Comparison of ENCODE assay signal across 14 mouse cellular contexts in genomic region chr5:34372141-34372540, GRCm38 (mm10). TPM values are rescaled to one million over a fixed set of nuclear protein-coding genes. Genes with fewer than 3 reads are reported as not detected.
DNase-seq lines count a peak whose midpoint lies in the region; ATAC-seq lines count a peak whose summit lies in the region.
"Had no signal": no experiment of that assay in that cellular context is flagged by ENCODE, and none has a peak within 500 bp of the region (broad histone marks: within the 10 kb centered on the region; RNA-seq: fewer than 3 reads in every experiment).

No protein-coding gene starts in this region.

- no peaks in the 10 kb centered on the region for H3K27me3 ChIP-seq in embryonic facial prominence, embryonic 12.5 days
- no peaks in the 10 kb centered on the region for H3K27me3 ChIP-seq in embryonic facial prominence, embryonic 10.5 days (replicated peaks; ENCODE audit: low read depth, poor library complexity, severe bottlenecking)
- H3K27me3 ChIP-seq in hindbrain, embryonic 13.5 days, result no peaks in the 10 kb centered on the region
- H3K27me3 ChIP-seq in hindbrain, embryonic 11.5 days (ENCODE audit: control insufficient read depth, insufficient read depth, low read length), result no peaks in the 10 kb centered on the region
- H3K27me3 ChIP-seq in neural tube, embryonic 12.5 days (replicated peaks), result no peaks in the 10 kb centered on the region
- no peaks in the 10 kb centered on the region for H3K27me3 ChIP-seq in neural tube, embryonic 15.5 days (replicated peaks)
- H3K27me3 ChIP-seq: heart, embryonic 15.5 days; liver, embryonic 15.5 days had no signal

- no peak overlapping the region for H3K9ac ChIP-seq in embryonic facial prominence, embryonic 12.5 days
- no peak overlapping the region for H3K9ac ChIP-seq in hindbrain, embryonic 13.5 days
- H3K9ac ChIP-seq in hindbrain, embryonic 11.5 days (ENCODE audit: low read depth, low read length), result no peak overlapping the region
- no peak overlapping the region for H3K9ac ChIP-seq in neural tube, embryonic 12.5 days
- no peak overlapping the region for H3K9ac ChIP-seq in neural tube, embryonic 15.5 days (replicated peaks)
- H3K9ac ChIP-seq: heart, embryonic 15.5 days; liver, embryonic 15.5 days had no signal

- no peak for DNase-seq in embryonic facial prominence, embryonic 10.5 days (ENCODE audit: low spot score)
- no peak for DNase-seq in hindbrain, embryonic 11.5 days (ENCODE audit: low spot score)
- no peak for DNase-seq in neural tube, embryonic 10.5 days (ENCODE audit: extremely low spot score, low spot score)
- no peak for DNase-seq in layer of hippocampus, adult 9-10 months (ENCODE audit: low spot score)
- DNase-seq: adrenal gland, adult 2 months; cerebellum, postnatal 14 days; kidney, adult 18-20 months; thymus, adult 2 months had no signal

- no peak overlapping the region for H3K4me3 ChIP-seq in embryonic facial prominence, embryonic 12.5 days
- H3K4me3 ChIP-seq in embryonic facial prominence, embryonic 10.5 days, result no peak overlapping the region
- H3K4me3 ChIP-seq in hindbrain, embryonic 13.5 days, result 0 out of 2 replicates have a peak overlapping the region, but pooled peaks have one; percentile 2
- no peak overlapping the region for H3K4me3 ChIP-seq in hindbrain, embryonic 11.5 days (ENCODE audit: low read depth, low read length)
- H3K4me3 ChIP-seq in neural tube, embryonic 12.5 days, result no peak overlapping the region
- H3K4me3 ChIP-seq in neural tube, embryonic 15.5 days (replicated peaks), result no peak overlapping the region; the same call in 1 of the 2 replicates

- no peaks in the 10 kb centered on the region for H3K36me3 ChIP-seq in embryonic facial prominence, embryonic 12.5 days
- H3K36me3 ChIP-seq in embryonic facial prominence, embryonic 10.5 days (replicated peaks), result peaks cover 5% of the 10 kb centered on the region; the same call in 1 of the 2 replicates
- no peaks in the 10 kb centered on the region for H3K36me3 ChIP-seq in hindbrain, embryonic 13.5 days
- H3K36me3 ChIP-seq in hindbrain, embryonic 11.5 days (ENCODE audit: control insufficient read depth, insufficient read depth, low read length), result no peaks in the 10 kb centered on the region
- H3K36me3 ChIP-seq in neural tube, embryonic 12.5 days, result no peaks in the 10 kb centered on the region
- H3K36me3 ChIP-seq in neural tube, embryonic 15.5 days, result no peaks in the 10 kb centered on the region
- H3K36me3 ChIP-seq: heart, embryonic 15.5 days; liver, embryonic 15.5 days had no signal

- H3K9me3 ChIP-seq in embryonic facial prominence, embryonic 12.5 days, result no peaks in the 10 kb centered on the region
- no peaks in the 10 kb centered on the region for H3K9me3 ChIP-seq in embryonic facial prominence, embryonic 10.5 days
- no peaks in the 10 kb centered on the region for H3K9me3 ChIP-seq in hindbrain, embryonic 13.5 days
- H3K9me3 ChIP-seq in hindbrain, embryonic 11.5 days (ENCODE audit: control insufficient read depth, low read length), result no peaks in the 10 kb centered on the region
- H3K9me3 ChIP-seq in neural tube, embryonic 12.5 days, result no peaks in the 10 kb centered on the region
- H3K9me3 ChIP-seq in neural tube, embryonic 15.5 days (replicated peaks), result no peaks in the 10 kb centered on the region
- H3K9me3 ChIP-seq: heart, embryonic 15.5 days; liver, embryonic 15.5 days had no signal

- no peak for ATAC-seq in embryonic facial prominence, embryonic 12.5 days (ENCODE audit: insufficient number of reproducible peaks, insufficient read depth, low FRiP score, low TSS enrichment)
- no peak for ATAC-seq in hindbrain, embryonic 13.5 days (ENCODE audit: low FRiP score)
- no peak for ATAC-seq in hindbrain, embryonic 11.5 days (ENCODE audit: low FRiP score)
- no peak for ATAC-seq in neural tube, embryonic 12.5 days (ENCODE audit: low FRiP score, low read depth)
- ATAC-seq in neural tube, embryonic 15.5 days (ENCODE audit: low FRiP score), result no peak

- peak overlapping the region; percentile 25; the same call in 1 of the 2 replicates for H3K4me2 ChIP-seq in embryonic facial prominence, embryonic 12.5 days (replicated peaks)
- H3K4me2 ChIP-seq in hindbrain, embryonic 13.5 days, result peak overlapping the region; percentile 31
- no peak overlapping the region for H3K4me2 ChIP-seq in hindbrain, embryonic 11.5 days (replicated peaks; ENCODE audit: low read depth, low read length)
- H3K4me2 ChIP-seq in neural tube, embryonic 12.5 days (replicated peaks), result peak overlapping the region; percentile 27
- H3K4me2 ChIP-seq in neural tube, embryonic 15.5 days, result peak overlapping the region; percentile 2; the same call in 1 of the 2 replicates

- peaks cover 8% of the 10 kb centered on the region; the same call in 1 of the 2 replicates for H3K4me1 ChIP-seq in embryonic facial prominence, embryonic 12.5 days
- peaks cover 31% of the 10 kb centered on the region for H3K4me1 ChIP-seq in embryonic facial prominence, embryonic 10.5 days
- H3K4me1 ChIP-seq in hindbrain, embryonic 13.5 days (replicated peaks), result peaks cover 41% of the 10 kb centered on the region
- no peaks in the 10 kb centered on the region for H3K4me1 ChIP-seq in hindbrain, embryonic 11.5 days (replicated peaks; ENCODE audit: control insufficient read depth, insufficient read depth, low read length)
- H3K4me1 ChIP-seq in neural tube, embryonic 12.5 days, result peaks cover 24% of the 10 kb centered on the region
- H3K4me1 ChIP-seq in neural tube, embryonic 15.5 days, result peaks cover 24% of the 10 kb centered on the region

- H3K27ac ChIP-seq in embryonic facial prominence, embryonic 12.5 days, result no peak overlapping the region
- H3K27ac ChIP-seq in embryonic facial prominence, embryonic 10.5 days (replicated peaks), result no peak overlapping the region
- H3K27ac ChIP-seq in hindbrain, embryonic 13.5 days, result no peak overlapping the region
- H3K27ac ChIP-seq in hindbrain, embryonic 11.5 days (ENCODE audit: low read depth, low read length), result no peak overlapping the region
- H3K27ac ChIP-seq in neural tube, embryonic 12.5 days, result no peak overlapping the region
- no peak overlapping the region for H3K27ac ChIP-seq in neural tube, embryonic 15.5 days (replicated peaks)
- H3K27ac ChIP-seq: heart, embryonic 15.5 days; liver, embryonic 15.5 days had no signal

RNA-seq across cellular contexts. Expression of gene Fam193a, which starts 2.4 kb away (rescaled TPM):
- polyA plus RNA-seq in embryonic facial prominence, embryonic 12.5 days (2016; fragmentation: Nextera tagmentation; extraction: Ambion mirVana), result 15.8 and 15.9 TPM in 2 replicates
- polyA plus RNA-seq in embryonic facial prominence, embryonic 10.5 days (2016; fragmentation: Nextera tagmentation; extraction: Ambion mirVana), result 12.1 and 13.8 TPM in 2 replicates
- 16.7 and 17.6 TPM in 2 replicates for polyA plus RNA-seq in hindbrain, embryonic 13.5 days (2015; fragmentation: Nextera tagmentation; extraction: Ambion mirVana)
- 15.4 and 21.5 TPM in 2 replicates for polyA plus RNA-seq in hindbrain, embryonic 11.5 days (2014; fragmentation: Nextera tagmentation; extraction: Ambion mirVana)
- polyA plus RNA-seq in neural tube, embryonic 12.5 days (2016; fragmentation: Nextera tagmentation; extraction: Ambion mirVana), result 14.1 and 17.0 TPM in 2 replicates
- 12.4 and 13.1 TPM in 2 replicates for polyA plus RNA-seq in neural tube, embryonic 15.5 days (2015; fragmentation: Nextera tagmentation; extraction: Ambion mirVana)

RNA-seq across cellular contexts. Expression of gene Rnf4, which starts 36.1 kb away (rescaled TPM):
- 170 and 179 TPM in 2 replicates for polyA plus RNA-seq in embryonic facial prominence, embryonic 12.5 days (2016; fragmentation: Nextera tagmentation; extraction: Ambion mirVana)
- 198 and 205 TPM in 2 replicates for polyA plus RNA-seq in embryonic facial prominence, embryonic 10.5 days (2016; fragmentation: Nextera tagmentation; extraction: Ambion mirVana)
- polyA plus RNA-seq in hindbrain, embryonic 13.5 days (2015; fragmentation: Nextera tagmentation; extraction: Ambion mirVana), result 131 and 140 TPM in 2 replicates
- polyA plus RNA-seq in hindbrain, embryonic 11.5 days (2014; fragmentation: Nextera tagmentation; extraction: Ambion mirVana), result 188 and 195 TPM in 2 replicates
- 159 TPM in 2 replicates for polyA plus RNA-seq in neural tube, embryonic 12.5 days (2016; fragmentation: Nextera tagmentation; extraction: Ambion mirVana)
- polyA plus RNA-seq in neural tube, embryonic 15.5 days (2015; fragmentation: Nextera tagmentation; extraction: Ambion mirVana), result 122 and 135 TPM in 2 replicates
